Mouse (Mus musculus) stomach, postnatal 0 days (tissue): Measurements from ENCODE around the gene Actg1.

Experiments
- CTCF ChIP-seq: IDR thresholded peaks from 2 replicates; pipeline ENCODE4 v1.5.1; 2016; ENCODE audit warnings: antibody characterized with exemption, low read depth, mild to moderate bottlenecking, moderate library complexity
- EP300 ChIP-seq: optimal IDR thresholded peaks from 2 replicates; pipeline ENCODE3; 2016; ENCODE audit warnings: antibody characterized with exemption

DNA sequence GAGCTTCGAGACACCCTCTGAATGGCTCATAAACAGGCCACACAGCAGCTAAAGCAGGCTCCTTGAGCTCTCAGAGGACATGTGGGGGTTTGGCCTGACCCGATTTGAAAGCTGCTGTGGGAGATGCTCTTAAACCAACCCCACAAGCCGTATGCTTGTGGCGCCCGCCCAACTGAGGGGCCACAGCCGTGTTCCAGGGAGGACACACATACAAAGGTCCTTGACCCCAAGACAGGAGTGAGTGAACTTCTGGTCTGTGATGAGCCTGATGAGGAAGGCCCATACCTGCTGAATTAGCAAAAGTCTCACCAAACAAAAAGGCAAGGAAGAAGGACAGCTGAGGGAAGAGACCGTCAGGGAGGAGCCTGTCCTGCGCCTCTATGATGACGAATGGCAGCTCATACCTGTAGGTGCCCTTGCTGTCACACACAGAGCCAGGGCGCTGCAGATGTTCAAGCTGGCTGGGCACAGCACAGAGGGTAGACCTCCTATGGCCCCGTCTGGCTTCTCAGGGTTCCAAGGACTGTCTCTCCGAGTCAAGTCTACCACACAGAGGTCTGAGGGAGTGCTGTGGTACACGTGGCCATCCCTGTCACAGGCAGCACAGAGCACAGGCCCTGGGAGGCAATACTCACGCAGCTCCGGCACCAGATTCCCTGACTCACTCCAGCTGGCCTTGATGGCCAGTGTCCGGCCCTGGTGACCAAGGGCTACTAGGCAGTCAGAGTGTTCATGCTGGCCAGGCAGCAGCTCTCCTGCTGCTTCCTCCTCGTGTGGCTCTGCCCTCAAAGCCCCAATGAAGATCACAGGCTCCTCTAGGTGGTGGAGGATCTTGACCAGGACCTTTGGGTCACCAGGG, 28.2 kb upstream of the Actg1 start:
- TF ChIP-seq EP300 (no peak), CTCF (no peak)
